ENCODE assay signal across 9 mouse cellular contexts in genomic region chr19:46456018-46456735, GRCm38 (mm10). TPM values are rescaled to one million over a fixed set of nuclear protein-coding genes. Genes with fewer than 3 reads are reported as not detected.
DNase-seq lines count a peak whose midpoint lies in the region; ATAC-seq lines count a peak whose summit lies in the region.
"Had no signal": no experiment of that assay in that cellular context is flagged by ENCODE, and none has a peak within 500 bp of the region (broad histone marks: within the 10 kb centered on the region; RNA-seq: fewer than 3 reads in every experiment).

No protein-coding gene starts in this region.

- no peaks in the 10 kb centered on the region for H3K27me3 ChIP-seq in heart, embryonic 14.5 days (ENCODE audit: control insufficient read depth, insufficient read depth, low read length)
- H3K27me3 ChIP-seq in heart, embryonic 16.5 days (ENCODE audit: control insufficient read depth, insufficient read depth, low read length) = no peaks in the 10 kb centered on the region
- no peaks in the 10 kb centered on the region for H3K27me3 ChIP-seq in midbrain, embryonic 13.5 days
- H3K27me3 ChIP-seq: CH12.LX had no signal

- H3K27ac ChIP-seq in heart, embryonic 14.5 days (replicated peaks in 1 of 2; ENCODE audit: control insufficient read depth in 1 of 2, insufficient read depth in 1 of 2, low read depth in 2 of 2, low read length in 2 of 2) = peak overlapping the region; percentile 73 to 94
- peak overlapping the region; percentile 91 for H3K27ac ChIP-seq in heart, embryonic 16.5 days (ENCODE audit: low read length)
- H3K27ac ChIP-seq in midbrain, embryonic 13.5 days = 0 out of 2 replicates have a peak overlapping the region, but pooled peaks have one; percentile 1

- peaks cover 66 to 90% of the 10 kb centered on the region in 2 experiments for H3K4me1 ChIP-seq in heart, embryonic 14.5 days (ENCODE audit: control insufficient read depth in 2 of 2, insufficient read depth in 2 of 2, low read length in 2 of 2)
- peaks cover 74% of the 10 kb centered on the region for H3K4me1 ChIP-seq in heart, embryonic 16.5 days (ENCODE audit: control insufficient read depth, insufficient read depth, low read length)
- H3K4me1 ChIP-seq in midbrain, embryonic 13.5 days (replicated peaks) = peaks cover 23% of the 10 kb centered on the region

- 77% methylated on average over 5 of the region's 5 CpGs for WGBS in heart, embryonic 14.5 days
- WGBS in heart, embryonic 16.5 days = 63% methylated on average over 5 of the region's 5 CpGs
- 90% methylated on average over 5 of the region's 5 CpGs for WGBS in midbrain, embryonic 13.5 days

- H3K9me3 ChIP-seq in heart, embryonic 14.5 days (ENCODE audit: control insufficient read depth, low read length) = no peaks in the 10 kb centered on the region
- H3K9me3 ChIP-seq in heart, embryonic 16.5 days (replicated peaks; ENCODE audit: control insufficient read depth, low read length) = no peaks in the 10 kb centered on the region
- no peaks in the 10 kb centered on the region for H3K9me3 ChIP-seq in midbrain, embryonic 13.5 days

- no peak overlapping the region for H3K4me3 ChIP-seq in heart, embryonic 14.5 days (ENCODE audit: control insufficient read depth in 1 of 2, insufficient read depth in 1 of 2, low read depth in 1 of 2, low read length in 2 of 2)
- H3K4me3 ChIP-seq in heart, embryonic 16.5 days (ENCODE audit: low read length) = no peak overlapping the region
- no peak overlapping the region for H3K4me3 ChIP-seq in midbrain, embryonic 13.5 days (replicated peaks)

- DNase-seq in heart, adult 11 months = no peak
- DNase-seq in kidney, postnatal 25 days = peak; percentile 83 to 91
- no peak for DNase-seq in cerebellum, adult 18-20 months
- DNase-seq in cerebellum, postnatal 14 days = no peak
- DNase-seq in left cerebral cortex, adult 18-20 months (ENCODE audit: low spot score in 2 of 2) = no peak

- ATAC-seq in heart, embryonic 14.5 days (ENCODE audit: insufficient number of reproducible peaks, insufficient read depth, low FRiP score, low read depth) = no peak
- no peak for ATAC-seq in heart, embryonic 16.5 days (replicated peaks; ENCODE audit: extremely low read depth, insufficient read depth, low FRiP score)
- ATAC-seq in midbrain, embryonic 13.5 days = no peak

- no peak overlapping the region for H3K4me2 ChIP-seq in heart, embryonic 14.5 days (ENCODE audit: low read length)
- H3K4me2 ChIP-seq in heart, embryonic 16.5 days (ENCODE audit: low read depth, low read length) = 0 out of 2 replicates have a peak overlapping the region, but pooled peaks have one; percentile 34
- H3K4me2 ChIP-seq in midbrain, embryonic 13.5 days (replicated peaks) = no peak overlapping the region

- peaks cover 28% of the 10 kb centered on the region for H3K36me3 ChIP-seq in heart, embryonic 14.5 days (ENCODE audit: control insufficient read depth, insufficient read depth, low read length)
- no peaks in the 10 kb centered on the region for H3K36me3 ChIP-seq in heart, embryonic 16.5 days (ENCODE audit: control insufficient read depth, insufficient read depth)
- peaks cover 63% of the 10 kb centered on the region for H3K36me3 ChIP-seq in midbrain, embryonic 13.5 days

- H3K9ac ChIP-seq in heart, embryonic 14.5 days (ENCODE audit: low read length) = peak overlapping the region; percentile 36; the same call in 1 of the 2 replicates
- H3K9ac ChIP-seq in heart, embryonic 16.5 days (ENCODE audit: low read length) = peak overlapping the region; percentile 63
- H3K9ac ChIP-seq in midbrain, embryonic 13.5 days (replicated peaks) = 0 out of 2 replicates have a peak overlapping the region, but pooled peaks have one; percentile 15

RNA-seq across cellular contexts. Expression of gene Trim8, which starts 45.3 kb away (rescaled TPM):
- polyA plus RNA-seq in heart, embryonic 14.5 days (2014; fragmentation: Nextera tagmentation; extraction: Ambion mirVana) = 23.4 TPM in 2 replicates
- polyA plus RNA-seq in heart, embryonic 16.5 days (2015; fragmentation: Nextera tagmentation; extraction: Ambion mirVana) = 17.0 and 19.4 TPM in 2 replicates
- 27.7 and 33.0 TPM in 2 replicates for polyA plus RNA-seq in midbrain, embryonic 13.5 days (2015; fragmentation: Nextera tagmentation; extraction: Ambion mirVana)
- 100 to 1,000 TPM; 119 to 120 TPM for total RNA-seq in left cerebral cortex, adult 18-20 months (2021)

RNA-seq across cellular contexts. Expression of gene Sufu, which starts 59.5 kb away (rescaled TPM):
- polyA plus RNA-seq in heart, embryonic 14.5 days (2014; fragmentation: Nextera tagmentation; extraction: Ambion mirVana) = 18.3 and 18.8 TPM in 2 replicates
- 17.6 and 18.8 TPM in 2 replicates for polyA plus RNA-seq in heart, embryonic 16.5 days (2015; fragmentation: Nextera tagmentation; extraction: Ambion mirVana)
- polyA plus RNA-seq in midbrain, embryonic 13.5 days (2015; fragmentation: Nextera tagmentation; extraction: Ambion mirVana) = 27.7 and 28.6 TPM in 2 replicates
- total RNA-seq in left cerebral cortex, adult 18-20 months (2021) = 10 to 100 TPM; 18.4 to 18.6 TPM

Comparison
In these comparisons a context has a peak if more than half of its experiments do, and no peak if none do; other contexts are left out.
1. H3K27ac ChIP-seq: peak in every context shown above with its lines; median percentile 91 in heart, embryonic 16.5 days; 84 in heart, embryonic 14.5 days; 1 in midbrain, embryonic 13.5 days.
2. DNase-seq: peak in kidney, postnatal 25 days (2 of 2); none in heart, adult 11 months (single experiment), cerebellum, adult 18-20 months (0 of 2), cerebellum, postnatal 14 days (0 of 2) and left cerebral cortex, adult 18-20 months (0 of 2).
3. Peak in every context shown above with its lines, with median percentiles within 50 percentile points of each other: H3K9ac ChIP-seq.